Mouse (Mus musculus): ENCODE measurements around the gene Tmem120b. TPM values are rescaled to one million over a fixed set of nuclear protein-coding genes. Genes with fewer than 3 reads are reported as not detected.

Gene Tmem120b
- polyA plus RNA-seq, 1 experiment from 2014 or later = 12.4 TPM

GRCm38 (mm10) chr5:123152901-123153300 is 84.7 kb downstream of the Tmem120b start:
- H3K4me3 ChIP-seq (ENCODE audit: low read length) = no peak overlapping the region
- no peak for ATAC-seq (ENCODE audit: low read depth)
- no peaks in the 10 kb centered on the region for H3K9me3 ChIP-seq (ENCODE audit: control insufficient read depth, low read length)
- H3K27me3 ChIP-seq (ENCODE audit: control insufficient read depth, insufficient read depth, low read depth, low read length) = no peaks in the 10 kb centered on the region
- no peak overlapping the region for H3K9ac ChIP-seq (ENCODE audit: low read length)
- peaks cover 32% of the 10 kb centered on the region for H3K4me1 ChIP-seq (replicated peaks; ENCODE audit: control insufficient read depth, insufficient read depth, low read length)
- no peak overlapping the region for H3K27ac ChIP-seq (ENCODE audit: low read length)
- peaks cover 51% of the 10 kb centered on the region for H3K36me3 ChIP-seq (ENCODE audit: control insufficient read depth, insufficient read depth, low read length)
- WGBS = 65% methylated on average over 1 of the region's 1 CpGs
- no peak overlapping the region for H3K4me2 ChIP-seq (ENCODE audit: low read depth, low read length)

GRCm38 (mm10) chr5:123155425-123155824 is 87.2 kb downstream of the Tmem120b start:
- Histone ChIP-seq H3K4me1 (replicated peaks; ENCODE audit: control insufficient read depth, insufficient read depth, low read length) (peaks cover 11% of the 10 kb centered on the region), H3K27me3 (ENCODE audit: control insufficient read depth, insufficient read depth, low read depth, low read length) (no peaks in the 10 kb centered on the region), H3K4me3 (ENCODE audit: low read length) (no peak overlapping the region), H3K4me2 (ENCODE audit: low read depth, low read length) (no peak overlapping the region), H3K9me3 (ENCODE audit: control insufficient read depth, low read length) (no peaks in the 10 kb centered on the region), H3K9ac (ENCODE audit: low read length) (no peak overlapping the region), H3K27ac (ENCODE audit: low read length) (no peak overlapping the region), H3K36me3 (ENCODE audit: control insufficient read depth, insufficient read depth, low read length) (peaks cover 69% of the 10 kb centered on the region)
- peak; percentile 39 for ATAC-seq (ENCODE audit: low read depth)
- WGBS = 31% methylated on average over 7 of the region's 7 CpGs

GRCm38 (mm10) chr5:123156763-123157162 is 88.5 kb downstream of the Tmem120b start:
- no peak for ATAC-seq (ENCODE audit: low read depth)
- 87% methylated on average over 12 of the region's 12 CpGs for WGBS
- Histone ChIP-seq H3K27ac (ENCODE audit: low read length) (no peak overlapping the region), H3K9me3 (ENCODE audit: control insufficient read depth, low read length) (no peaks in the 10 kb centered on the region), H3K36me3 (ENCODE audit: control insufficient read depth, insufficient read depth, low read length) (peaks cover 72% of the 10 kb centered on the region), H3K9ac (ENCODE audit: low read length) (no peak overlapping the region), H3K27me3 (ENCODE audit: control insufficient read depth, insufficient read depth, low read depth, low read length) (no peaks in the 10 kb centered on the region), H3K4me2 (ENCODE audit: low read depth, low read length) (no peak overlapping the region), H3K4me3 (ENCODE audit: low read length) (no peak overlapping the region), H3K4me1 (replicated peaks; ENCODE audit: control insufficient read depth, insufficient read depth, low read length) (no peaks in the 10 kb centered on the region)

GRCm38 (mm10) chr5:123157972-123158371 is 89.8 kb downstream of the Tmem120b start:
- 83% methylated on average over 4 of the region's 4 CpGs for WGBS

GRCm38 (mm10) chr5:123159446-123159845 is 91.2 kb downstream of the Tmem120b start:
- no peak overlapping the region for H3K9ac ChIP-seq (ENCODE audit: low read length)
- WGBS = 90% methylated on average over 4 of the region's 4 CpGs
- no peaks in the 10 kb centered on the region for H3K27me3 ChIP-seq (ENCODE audit: control insufficient read depth, insufficient read depth, low read depth, low read length)

More at GRCm38 (mm10) chr5:123157972-123158371, 89.8 kb downstream of the Tmem120b start:
- no peak for ATAC-seq (ENCODE audit: low read depth)
- Histone ChIP-seq H3K27me3 (ENCODE audit: control insufficient read depth, insufficient read depth, low read depth, low read length) (no peaks in the 10 kb centered on the region), H3K27ac (ENCODE audit: low read length) (no peak overlapping the region), H3K4me2 (ENCODE audit: low read depth, low read length) (no peak overlapping the region), H3K4me3 (ENCODE audit: low read length) (no peak overlapping the region), H3K36me3 (ENCODE audit: control insufficient read depth, insufficient read depth, low read length) (peaks cover 63% of the 10 kb centered on the region), H3K4me1 (replicated peaks; ENCODE audit: control insufficient read depth, insufficient read depth, low read length) (no peaks in the 10 kb centered on the region), H3K9ac (ENCODE audit: low read length) (no peak overlapping the region), H3K9me3 (ENCODE audit: control insufficient read depth, low read length) (no peaks in the 10 kb centered on the region)

GRCm38 (mm10) chr5:123159866-123160265 is 91.7 kb downstream of the Tmem120b start:
- H3K4me3 ChIP-seq (ENCODE audit: low read length) = no peak overlapping the region
- H3K4me1 ChIP-seq (replicated peaks; ENCODE audit: control insufficient read depth, insufficient read depth, low read length) = no peaks in the 10 kb centered on the region
- H3K27me3 ChIP-seq (ENCODE audit: control insufficient read depth, insufficient read depth, low read depth, low read length) = no peaks in the 10 kb centered on the region

More at GRCm38 (mm10) chr5:123159446-123159845, 91.2 kb downstream of the Tmem120b start:
- H3K4me3 ChIP-seq (ENCODE audit: low read length) = no peak overlapping the region
- peaks cover 65% of the 10 kb centered on the region for H3K36me3 ChIP-seq (ENCODE audit: control insufficient read depth, insufficient read depth, low read length)
- ATAC-seq (ENCODE audit: low read depth) = no peak
- H3K4me1 ChIP-seq (replicated peaks; ENCODE audit: control insufficient read depth, insufficient read depth, low read length) = no peaks in the 10 kb centered on the region
- no peaks in the 10 kb centered on the region for H3K9me3 ChIP-seq (ENCODE audit: control insufficient read depth, low read length)
- H3K27ac ChIP-seq (ENCODE audit: low read length) = no peak overlapping the region
- H3K4me2 ChIP-seq (ENCODE audit: low read depth, low read length) = no peak overlapping the region

GRCm38 (mm10) chr5:123160341-123160740 is 92.1 kb downstream of the Tmem120b start:
- Histone ChIP-seq H3K36me3 (ENCODE audit: control insufficient read depth, insufficient read depth, low read length) (peaks cover 66% of the 10 kb centered on the region), H3K9me3 (ENCODE audit: control insufficient read depth, low read length) (no peaks in the 10 kb centered on the region), H3K27ac (ENCODE audit: low read length) (no peak overlapping the region), H3K4me2 (ENCODE audit: low read depth, low read length) (no peak overlapping the region), H3K4me3 (ENCODE audit: low read length) (no peak overlapping the region), H3K9ac (ENCODE audit: low read length) (no peak overlapping the region), H3K27me3 (ENCODE audit: control insufficient read depth, insufficient read depth, low read depth, low read length) (no peaks in the 10 kb centered on the region), H3K4me1 (replicated peaks; ENCODE audit: control insufficient read depth, insufficient read depth, low read length) (no peaks in the 10 kb centered on the region)
- 85% methylated on average over 11 of the region's 15 CpGs for WGBS
- ATAC-seq (ENCODE audit: low read depth) = no peak

More at GRCm38 (mm10) chr5:123159866-123160265, 91.7 kb downstream of the Tmem120b start:
- Histone ChIP-seq H3K36me3 (ENCODE audit: control insufficient read depth, insufficient read depth, low read length) (peaks cover 66% of the 10 kb centered on the region), H3K9me3 (ENCODE audit: control insufficient read depth, low read length) (no peaks in the 10 kb centered on the region), H3K4me2 (ENCODE audit: low read depth, low read length) (no peak overlapping the region), H3K9ac (ENCODE audit: low read length) (no peak overlapping the region), H3K27ac (ENCODE audit: low read length) (no peak overlapping the region)
- WGBS = 91% methylated on average over 15 of the region's 15 CpGs
- no peak for ATAC-seq (ENCODE audit: low read depth)

GRCm38 (mm10) chr5:123162942-123163341 is 94.7 kb downstream of the Tmem120b start:
- H3K4me1 ChIP-seq (replicated peaks; ENCODE audit: control insufficient read depth, insufficient read depth, low read length) = no peaks in the 10 kb centered on the region
- no peak overlapping the region for H3K4me3 ChIP-seq (ENCODE audit: low read length)
- no peaks in the 10 kb centered on the region for H3K27me3 ChIP-seq (ENCODE audit: control insufficient read depth, insufficient read depth, low read depth, low read length)
- H3K27ac ChIP-seq (ENCODE audit: low read length) = no peak overlapping the region
- no peaks in the 10 kb centered on the region for H3K9me3 ChIP-seq (ENCODE audit: control insufficient read depth, low read length)
- ATAC-seq (ENCODE audit: low read depth) = no peak
- H3K4me2 ChIP-seq (ENCODE audit: low read depth, low read length) = no peak overlapping the region
- no peak overlapping the region for H3K9ac ChIP-seq (ENCODE audit: low read length)
- peaks cover 66% of the 10 kb centered on the region for H3K36me3 ChIP-seq (ENCODE audit: control insufficient read depth, insufficient read depth, low read length)
- WGBS = 62% methylated on average over 9 of the region's 9 CpGs

GRCm38 (mm10) chr5:123166437-123166836 is 98.2 kb downstream of the Tmem120b start:
- 79% methylated on average over 10 of the region's 10 CpGs for WGBS
- Histone ChIP-seq H3K4me3 (ENCODE audit: low read length) (no peak overlapping the region), H3K4me1 (replicated peaks; ENCODE audit: control insufficient read depth, insufficient read depth, low read length) (0 out of 2 replicates have a peak, but pooled peaks cover 3% of the 10 kb centered on the region), H3K9me3 (ENCODE audit: control insufficient read depth, low read length) (no peaks in the 10 kb centered on the region), H3K36me3 (ENCODE audit: control insufficient read depth, insufficient read depth, low read length) (peaks cover 34% of the 10 kb centered on the region), H3K27ac (ENCODE audit: low read length) (no peak overlapping the region), H3K4me2 (ENCODE audit: low read depth, low read length) (no peak overlapping the region), H3K27me3 (ENCODE audit: control insufficient read depth, insufficient read depth, low read depth, low read length) (no peaks in the 10 kb centered on the region), H3K9ac (ENCODE audit: low read length) (no peak overlapping the region)
- ATAC-seq (ENCODE audit: low read depth) = no peak

Measured in lung, embryonic 16.5 days (tissue).